Mouse (Mus musculus): Measurements from ENCODE around the gene Mamstr. TPM values are rescaled to one million over a fixed set of nuclear protein-coding genes. Genes with fewer than 3 reads are reported as not detected.
"Not testable (repeated sequence)": the region's sequence is repeated elsewhere in the genome, so short reads cannot be mapped to it uniquely, and the experiment has no call there.

The Mamstr gene
- polyA plus RNA-seq, 1 experiment from 2014 or later: 1.3 TPM

GRCm38 (mm10) chr7:45654424-45655047 lies 14.8 kb downstream of the Mamstr start:
- no peaks in the 10 kb centered on the region for H3K36me3 ChIP-seq (ENCODE audit: control insufficient read depth, insufficient read depth)
- H3K4me3 ChIP-seq (ENCODE audit: low read depth, low read length): no peak overlapping the region
- no peaks in the 10 kb centered on the region for H3K27me3 ChIP-seq (ENCODE audit: control insufficient read depth, insufficient read depth, low read depth, low read length)
- no peaks in the 10 kb centered on the region for H3K4me1 ChIP-seq (ENCODE audit: control insufficient read depth, low read depth, low read length)
- no peak overlapping the region for H3K27ac ChIP-seq (ENCODE audit: low read length)
- H3K9ac ChIP-seq (ENCODE audit: low read depth, low read length): no peak overlapping the region
- ATAC-seq (ENCODE audit: low read depth): no peak
- WGBS (ENCODE audit: insufficient replicate concordance): 37% methylated on average over 17 of the region's 17 CpGs
- no peaks in the 10 kb centered on the region; the same call in 1 of the 2 replicates for H3K9me3 ChIP-seq (replicated peaks; ENCODE audit: control insufficient read depth, low read length)
- peak overlapping the region; percentile 24 for H3K4me2 ChIP-seq (ENCODE audit: low read depth, low read length)

DNA sequence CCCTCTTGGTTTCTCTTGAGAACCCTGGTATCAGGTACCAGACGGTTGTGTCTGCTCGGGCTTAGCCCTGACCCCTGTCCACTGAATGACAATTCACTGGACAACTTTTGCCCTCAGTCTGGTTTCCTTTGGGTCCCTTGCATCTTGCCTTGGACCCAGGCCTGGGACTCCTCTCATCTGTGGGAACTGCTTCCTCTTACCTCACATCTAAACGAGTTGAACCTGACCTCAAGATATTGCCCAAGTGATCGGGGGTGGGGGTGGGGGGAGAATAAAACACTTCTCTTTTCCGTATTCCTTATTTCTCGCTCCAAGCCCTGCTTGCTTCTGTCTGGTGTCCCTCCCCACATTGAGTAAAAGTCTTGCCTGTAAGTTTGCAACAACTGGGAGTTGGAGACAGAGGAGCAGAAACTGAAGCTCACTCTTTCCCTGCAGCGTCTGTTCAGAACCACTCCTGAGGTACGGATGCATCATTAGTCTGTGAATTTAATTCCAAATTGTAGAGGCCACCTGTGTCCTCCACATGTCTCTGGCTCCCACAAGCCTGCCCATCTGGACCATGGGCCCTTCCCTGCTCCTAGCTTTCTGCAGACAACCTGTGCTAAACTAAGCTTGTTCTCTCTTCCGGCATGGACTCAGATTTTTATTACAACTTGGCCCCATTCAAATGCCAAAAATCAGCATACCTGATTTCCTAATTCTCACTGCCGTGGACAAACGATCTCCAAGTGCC lies 21.1 kb downstream of the Mamstr start:
- Histone ChIP-seq H3K9ac (ENCODE audit: low read depth, low read length) (no peak overlapping the region), H3K4me2 (ENCODE audit: low read depth, low read length) (no peak overlapping the region), H3K27me3 (ENCODE audit: control insufficient read depth, insufficient read depth, low read depth, low read length) (no peaks in the 10 kb centered on the region), H3K4me1 (ENCODE audit: control insufficient read depth, low read depth, low read length) (no peaks in the 10 kb centered on the region), H3K9me3 (replicated peaks; ENCODE audit: control insufficient read depth, low read length) (no peaks in the 10 kb centered on the region; the same call in 1 of the 2 replicates), H3K4me3 (ENCODE audit: low read depth, low read length) (no peak overlapping the region), H3K27ac (ENCODE audit: low read length) (no peak overlapping the region), H3K36me3 (ENCODE audit: control insufficient read depth, insufficient read depth) (no peaks in the 10 kb centered on the region)
- no peak for ATAC-seq (ENCODE audit: low read depth)
- WGBS (ENCODE audit: insufficient replicate concordance): 45% methylated on average over 11 of the region's 11 CpGs

- not testable (repeated sequence) for H3K27ac ChIP-seq (ENCODE audit: low read length); H3K9me3 ChIP-seq (replicated peaks; ENCODE audit: control insufficient read depth, low read length); H3K27me3 ChIP-seq (ENCODE audit: control insufficient read depth, insufficient read depth, low read depth, low read length); H3K4me1 ChIP-seq (ENCODE audit: control insufficient read depth, low read depth, low read length); H3K36me3 ChIP-seq (ENCODE audit: control insufficient read depth, insufficient read depth); H3K4me2 ChIP-seq (ENCODE audit: low read depth, low read length); H3K4me3 ChIP-seq (ENCODE audit: low read depth, low read length); H3K9ac ChIP-seq (ENCODE audit: low read depth, low read length); ATAC-seq (ENCODE audit: low read depth)
- 63% methylated on average over 6 of the region's 6 CpGs for WGBS (ENCODE audit: insufficient replicate concordance)
Measured at GRCm38 (mm10) chr7:45661702-45662101, 21.9 kb downstream of the Mamstr start.

- no peak overlapping the region for H3K4me2 ChIP-seq (ENCODE audit: low read depth, low read length)
- ATAC-seq (ENCODE audit: low read depth): no peak
- 59% methylated on average over 13 of the region's 13 CpGs for WGBS (ENCODE audit: insufficient replicate concordance)
- no peaks in the 10 kb centered on the region for H3K27me3 ChIP-seq (ENCODE audit: control insufficient read depth, insufficient read depth, low read depth, low read length)
- no peaks in the 10 kb centered on the region for H3K9me3 ChIP-seq (replicated peaks; ENCODE audit: control insufficient read depth, low read length)
- no peak overlapping the region for H3K27ac ChIP-seq (ENCODE audit: low read length)
- H3K9ac ChIP-seq (ENCODE audit: low read depth, low read length): no peak overlapping the region
- H3K4me3 ChIP-seq (ENCODE audit: low read depth, low read length): no peak overlapping the region
- H3K4me1 ChIP-seq (ENCODE audit: control insufficient read depth, low read depth, low read length): no peaks in the 10 kb centered on the region
- H3K36me3 ChIP-seq (ENCODE audit: control insufficient read depth, insufficient read depth): no peaks in the 10 kb centered on the region
Measured at GRCm38 (mm10) chr7:45665303-45666138, 25.7 kb downstream of the Mamstr start.

DNA sequence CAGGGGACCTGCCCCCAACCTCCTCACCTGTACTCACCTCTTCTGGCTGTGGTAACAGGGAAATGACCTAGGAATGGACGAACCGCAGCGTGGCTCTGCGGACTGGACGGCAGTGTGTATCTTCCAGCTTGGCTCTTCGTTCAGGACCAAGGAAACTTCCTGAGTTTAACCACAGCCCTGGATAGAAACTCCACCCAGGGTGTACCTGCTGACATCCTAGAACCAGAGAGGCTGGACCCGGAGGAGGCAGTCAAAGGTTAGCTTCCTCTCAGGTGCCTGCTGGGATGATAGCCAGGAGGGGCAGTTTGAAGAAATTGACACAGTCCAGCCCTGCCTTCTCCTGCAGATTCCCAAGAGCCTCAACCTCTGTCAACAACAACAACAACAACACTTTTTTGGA lies 26.4 kb downstream of the Mamstr start, which contains the start of gene Fut2:
Gene Fut2 (minus strand): TSS at position 234 of the 400 bp plus-strand sequence.
- Histone ChIP-seq H3K9me3 (replicated peaks; ENCODE audit: control insufficient read depth, low read length) (no peaks in the 10 kb centered on the region), H3K9ac (ENCODE audit: low read depth, low read length) (no peak within 1 kb of the TSS), H3K36me3 (ENCODE audit: control insufficient read depth, insufficient read depth) (no peaks in the 10 kb centered on the region), H3K27ac (ENCODE audit: low read length) (no peak within 1 kb of the TSS), H3K27me3 (ENCODE audit: control insufficient read depth, insufficient read depth, low read depth, low read length) (no peaks in the 10 kb centered on the region), H3K4me1 (ENCODE audit: control insufficient read depth, low read depth, low read length) (no peaks in the 10 kb centered on the region), H3K4me2 (ENCODE audit: low read depth, low read length) (no peak within 1 kb of the TSS), H3K4me3 (ENCODE audit: low read depth, low read length) (no peak within 1 kb of the TSS)
- WGBS (ENCODE audit: insufficient replicate concordance): 72% methylated on average over 7 of the region's 7 CpGs
- ATAC-seq (ENCODE audit: low read depth): no peak

- H3K36me3 ChIP-seq (ENCODE audit: control insufficient read depth, insufficient read depth): no peaks in the 10 kb centered on the region
- no peaks in the 10 kb centered on the region for H3K27me3 ChIP-seq (ENCODE audit: control insufficient read depth, insufficient read depth, low read depth, low read length)
- 76% methylated on average over 14 of the region's 14 CpGs for WGBS (ENCODE audit: insufficient replicate concordance)
- H3K27ac ChIP-seq (ENCODE audit: low read length): no peak overlapping the region
- no peaks in the 10 kb centered on the region for H3K4me1 ChIP-seq (ENCODE audit: control insufficient read depth, low read depth, low read length)
- no peak for ATAC-seq (ENCODE audit: low read depth)
- H3K9me3 ChIP-seq (replicated peaks; ENCODE audit: control insufficient read depth, low read length): no peaks in the 10 kb centered on the region
- no peak overlapping the region for H3K4me2 ChIP-seq (ENCODE audit: low read depth, low read length)
- no peak overlapping the region for H3K9ac ChIP-seq (ENCODE audit: low read depth, low read length)
- H3K4me3 ChIP-seq (ENCODE audit: low read depth, low read length): no peak overlapping the region
Measured at GRCm38 (mm10) chr7:45667761-45668160, 28.0 kb downstream of the Mamstr start.

GRCm38 (mm10) chr7:45668921-45669320 lies 29.1 kb downstream of the Mamstr start:
- H3K36me3 ChIP-seq (ENCODE audit: control insufficient read depth, insufficient read depth): no peaks in the 10 kb centered on the region
- H3K27me3 ChIP-seq (ENCODE audit: control insufficient read depth, insufficient read depth, low read depth, low read length): no peaks in the 10 kb centered on the region
- H3K4me3 ChIP-seq (ENCODE audit: low read depth, low read length): no peak overlapping the region
- H3K4me1 ChIP-seq (ENCODE audit: control insufficient read depth, low read depth, low read length): no peaks in the 10 kb centered on the region
- no peak for ATAC-seq (ENCODE audit: low read depth)
- no peak overlapping the region for H3K9ac ChIP-seq (ENCODE audit: low read depth, low read length)
- no peak overlapping the region for H3K27ac ChIP-seq (ENCODE audit: low read length)
- 78% methylated on average over 9 of the region's 9 CpGs for WGBS (ENCODE audit: insufficient replicate concordance)
- H3K9me3 ChIP-seq (replicated peaks; ENCODE audit: control insufficient read depth, low read length): no peaks in the 10 kb centered on the region
- H3K4me2 ChIP-seq (ENCODE audit: low read depth, low read length): no peak overlapping the region

DNA sequence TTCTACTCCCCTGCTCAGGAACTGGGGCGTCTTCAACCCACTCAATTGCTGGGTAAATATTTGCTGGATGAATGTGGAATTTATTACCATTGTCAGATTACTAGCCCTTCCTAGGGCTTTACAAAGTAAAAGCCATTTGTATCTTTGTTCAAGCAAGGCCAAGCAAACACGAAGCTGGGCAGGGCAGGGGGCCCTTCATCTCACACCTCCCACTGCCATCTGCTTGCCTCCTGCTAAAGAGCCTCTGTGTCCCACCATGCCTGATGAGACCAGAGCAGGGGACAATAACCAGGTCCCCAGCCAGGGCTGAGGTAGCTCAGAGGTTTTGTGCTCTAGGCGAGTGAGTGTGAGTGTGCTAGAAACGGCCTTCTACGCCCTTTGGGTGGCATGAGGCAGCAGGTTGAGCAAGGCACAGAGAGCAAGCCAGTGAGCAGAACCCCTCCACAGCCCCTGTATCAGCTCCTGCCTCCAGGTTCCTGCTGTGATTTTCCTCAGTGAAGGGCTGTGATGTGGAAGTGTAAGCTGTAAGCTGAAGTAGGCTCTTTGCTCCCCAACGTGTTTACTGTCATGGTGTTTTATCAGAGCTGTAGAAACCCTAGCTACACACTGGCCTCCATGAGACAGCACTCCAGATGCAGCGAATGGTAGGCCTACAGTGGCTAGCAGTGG lies 38.0 kb downstream of the Mamstr start:
- Histone ChIP-seq H3K4me3 (ENCODE audit: low read depth, low read length) (no peak overlapping the region), H3K4me2 (ENCODE audit: low read depth, low read length) (no peak overlapping the region), H3K4me1 (ENCODE audit: control insufficient read depth, low read depth, low read length) (peaks cover 3% of the 10 kb centered on the region), H3K27me3 (ENCODE audit: control insufficient read depth, insufficient read depth, low read depth, low read length) (no peaks in the 10 kb centered on the region), H3K27ac (ENCODE audit: low read length) (no peak overlapping the region), H3K9ac (ENCODE audit: low read depth, low read length) (no peak overlapping the region), H3K9me3 (replicated peaks; ENCODE audit: control insufficient read depth, low read length) (no peaks in the 10 kb centered on the region), H3K36me3 (ENCODE audit: control insufficient read depth, insufficient read depth) (no peaks in the 10 kb centered on the region)
- no peak for ATAC-seq (ENCODE audit: low read depth)
- WGBS (ENCODE audit: insufficient replicate concordance): 59% methylated on average over 7 of the region's 7 CpGs

All from liver, embryonic 16.5 days (tissue).